Mouse (Mus musculus): ENCODE results near the gene Tmcc3. TPM values are rescaled to one million over a fixed set of nuclear protein-coding genes. Genes with fewer than 3 reads are reported as not detected.
A peak's percentile ranks its signal among the peaks of the same experiment; 100 is the strongest.

Gene Tmcc3
- total and polyA plus RNA-seq, 3 experiments: 15.3 to 35.1 (median 29.8) TPM

GRCm38 (mm10) chr10:94571927-94572620, 260.3 kb downstream of the Tmcc3 start:
- Histone ChIP-seq H3K4me1 (ENCODE audit: control insufficient read depth, insufficient read depth, low read length) (peaks cover 40% of the 10 kb centered on the region), H3K79me2 (replicated peaks; ENCODE audit: control insufficient read depth, insufficient read depth, low read length) (peaks cover 7% of the 10 kb centered on the region), H3K27ac (peak overlapping the region; percentile 60), H3K9ac (ENCODE audit: low read depth, low read length) (no peak overlapping the region), H3K36me3 (ENCODE audit: control insufficient read depth, insufficient read depth, low read length) (peaks cover 13% of the 10 kb centered on the region; the same call in 1 of the 2 replicates), H3K27me3 (ENCODE audit: control insufficient read depth, insufficient read depth, low read length) (no peaks in the 10 kb centered on the region), H3K4me3 (no peak overlapping the region)
- intact Hi-C loops (cut with DNase I): no loop called here
- DNase-seq: no peak
- 0 out of 2 replicates have a peak, but pooled peaks have one; percentile 15 for TF ChIP-seq CTCF (IDR thresholded peaks at IDR 0.05)
- TF ChIP-seq EP300 (IDR thresholded peaks at IDR 0.05; ENCODE audit: insufficient read depth, low read depth, low read length): no peak
- TF ChIP-seq POLR2A (IDR thresholded peaks at IDR 0.05; ENCODE audit: insufficient read depth, low read depth, low read length): no peak
- 71% methylated on average over 9 of the region's 9 CpGs for WGBS

- DNase-seq: peak; percentile 42 to 44
- Histone ChIP-seq H3K79me2 (replicated peaks; ENCODE audit: control insufficient read depth, insufficient read depth, low read length) (peaks cover 7% of the 10 kb centered on the region), H3K36me3 (ENCODE audit: control insufficient read depth, insufficient read depth, low read length) (peaks cover 14% of the 10 kb centered on the region; the same call in 1 of the 2 replicates), H3K27ac (peak overlapping the region; percentile 60), H3K27me3 (ENCODE audit: control insufficient read depth, insufficient read depth, low read length) (no peaks in the 10 kb centered on the region), H3K9ac (ENCODE audit: low read depth, low read length) (no peak overlapping the region), H3K4me1 (ENCODE audit: control insufficient read depth, insufficient read depth, low read length) (peaks cover 41% of the 10 kb centered on the region), H3K4me3 (no peak overlapping the region)
- intact Hi-C loops (cut with DNase I): no loop called here
- WGBS: 26% methylated on average over 12 of the region's 12 CpGs
- TF ChIP-seq EP300 (IDR thresholded peaks at IDR 0.05; ENCODE audit: insufficient read depth, low read depth, low read length) (peak; percentile 97), CTCF (IDR thresholded peaks at IDR 0.05) (no peak), POLR2A (IDR thresholded peaks at IDR 0.05; ENCODE audit: insufficient read depth, low read depth, low read length) (no peak)
These were observed 261.0 kb downstream of the Tmcc3 start for GRCm38 (mm10) chr10:94572772-94573171.

- Histone ChIP-seq H3K27ac (peak overlapping the region; percentile 80), H3K4me3 (no peak overlapping the region), H3K79me2 (replicated peaks; ENCODE audit: control insufficient read depth, insufficient read depth, low read length) (peaks cover 7% of the 10 kb centered on the region), H3K27me3 (ENCODE audit: control insufficient read depth, insufficient read depth, low read length) (no peaks in the 10 kb centered on the region), H3K36me3 (ENCODE audit: control insufficient read depth, insufficient read depth, low read length) (peaks cover 14% of the 10 kb centered on the region; the same call in 1 of the 2 replicates), H3K4me1 (ENCODE audit: control insufficient read depth, insufficient read depth, low read length) (peaks cover 39% of the 10 kb centered on the region), H3K9ac (ENCODE audit: low read depth, low read length) (0 out of 2 replicates have a peak overlapping the region, but pooled peaks have one; percentile 9)
- intact Hi-C loops (cut with DNase I): loop anchor here (2.0 to 5.0 kb wide), 2 partner anchors 94 to 142 kb away; no protein-coding TSS in a partner anchor
- TF ChIP-seq EP300 (IDR thresholded peaks at IDR 0.05; ENCODE audit: insufficient read depth, low read depth, low read length) (no peak), CTCF (IDR thresholded peaks at IDR 0.05) (no peak), POLR2A (IDR thresholded peaks at IDR 0.05; ENCODE audit: insufficient read depth, low read depth, low read length) (no peak)
- 51% methylated on average over 13 of the region's 13 CpGs for WGBS
- peak; percentile 74 to 84 for DNase-seq
These were observed 262.9 kb downstream of the Tmcc3 start for GRCm38 (mm10) chr10:94574451-94575333.

GRCm38 (mm10) chr10:94575958-94576357, 264.2 kb downstream of the Tmcc3 start:
- peaks cover 2% of the 10 kb centered on the region for H3K79me2 ChIP-seq (replicated peaks; ENCODE audit: control insufficient read depth, insufficient read depth, low read length)
- peaks cover 14% of the 10 kb centered on the region; the same call in 1 of the 2 replicates for H3K36me3 ChIP-seq (ENCODE audit: control insufficient read depth, insufficient read depth, low read length)
- 22% methylated on average over 8 of the region's 8 CpGs for WGBS
- H3K4me1 ChIP-seq (ENCODE audit: control insufficient read depth, insufficient read depth, low read length): peaks cover 33% of the 10 kb centered on the region
- H3K27ac ChIP-seq: peak overlapping the region; percentile 80
- TF ChIP-seq CTCF (IDR thresholded peaks at IDR 0.05) (peak; percentile 41), EP300 (IDR thresholded peaks at IDR 0.05; ENCODE audit: insufficient read depth, low read depth, low read length) (peak; percentile 57; the same call in 1 of the 2 replicates), POLR2A (IDR thresholded peaks at IDR 0.05; ENCODE audit: insufficient read depth, low read depth, low read length) (no peak; the same call in 1 of the 2 replicates)
- H3K4me3 ChIP-seq: peak overlapping the region; percentile 31; the same call in 1 of the 2 replicates
- no peaks in the 10 kb centered on the region for H3K27me3 ChIP-seq (ENCODE audit: control insufficient read depth, insufficient read depth, low read length)
- DNase-seq: peak; percentile 59 to 77
- H3K9ac ChIP-seq (ENCODE audit: low read depth, low read length): peak overlapping the region; percentile 10; the same call in 1 of the 2 replicates
- intact Hi-C loops (cut with DNase I): loop anchor here (2.0 to 5.0 kb wide), 3 partner anchors 61 to 144 kb away; no protein-coding TSS in a partner anchor

- 89% methylated on average over 15 of the region's 15 CpGs for WGBS
- Histone ChIP-seq H3K36me3 (ENCODE audit: control insufficient read depth, insufficient read depth, low read length) (peaks cover 9% of the 10 kb centered on the region), H3K9ac (ENCODE audit: low read depth, low read length) (no peak overlapping the region), H3K79me2 (replicated peaks; ENCODE audit: control insufficient read depth, insufficient read depth, low read length) (peaks cover 2% of the 10 kb centered on the region), H3K4me3 (no peak overlapping the region), H3K4me1 (ENCODE audit: control insufficient read depth, insufficient read depth, low read length) (peaks cover 22% of the 10 kb centered on the region), H3K27me3 (ENCODE audit: control insufficient read depth, insufficient read depth, low read length) (no peaks in the 10 kb centered on the region), H3K27ac (no peak overlapping the region)
- TF ChIP-seq EP300 (IDR thresholded peaks at IDR 0.05; ENCODE audit: insufficient read depth, low read depth, low read length) (no peak), CTCF (IDR thresholded peaks at IDR 0.05) (no peak), POLR2A (IDR thresholded peaks at IDR 0.05; ENCODE audit: insufficient read depth, low read depth, low read length) (no peak)
- no peak for DNase-seq
- intact Hi-C loops (cut with DNase I): loop anchor here (5.0 kb wide), 1 partner anchor 147 kb away; no protein-coding TSS in a partner anchor
These were observed 267.1 kb downstream of the Tmcc3 start for GRCm38 (mm10) chr10:94578870-94579269.
